Mouse (Mus musculus): ENCODE results near the gene Capn15. TPM values are rescaled to one million over a fixed set of nuclear protein-coding genes. Genes with fewer than 3 reads are reported as not detected.

Gene Capn15
- total RNA-seq, 1 experiment: 18.0 TPM

DNA sequence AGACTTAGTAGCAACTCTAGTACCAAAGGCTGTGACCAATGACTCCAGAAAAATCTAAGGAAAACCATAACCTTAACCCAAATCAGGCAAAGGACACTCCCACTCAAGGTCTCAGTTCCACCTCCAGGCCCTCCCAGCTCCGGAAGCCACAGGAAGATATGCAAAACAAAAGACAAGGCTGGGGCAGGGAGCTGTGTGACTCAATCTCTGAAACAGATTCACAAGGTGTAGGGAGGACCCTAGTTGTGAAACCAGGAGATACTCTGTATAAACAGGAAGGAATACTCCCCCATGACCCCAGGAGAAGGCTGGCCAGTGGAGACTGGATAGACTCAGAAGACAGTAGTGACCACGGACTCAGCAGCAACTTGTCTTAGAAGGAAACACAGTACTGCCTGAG, 22.1 kb upstream of the Capn15 start:
- no peak overlapping the region for H3K9ac ChIP-seq (ENCODE audit: insufficient read depth, low read depth, low read length, poor library complexity, severe bottlenecking)
- H3K4me3 ChIP-seq (ENCODE audit: insufficient read depth in 1 of 2, low read depth in 1 of 2, low read length in 2 of 2, poor library complexity in 1 of 2, severe bottlenecking in 1 of 2): no peak overlapping the region
- no peak overlapping the region for H3K27ac ChIP-seq (ENCODE audit: insufficient read depth, low read depth, low read length, poor library complexity, severe bottlenecking)
- H3K9me3 ChIP-seq (ENCODE audit: control insufficient read depth, insufficient read depth, low read depth, low read length): no peaks in the 10 kb centered on the region
- TF ChIP-seq HCFC1 (IDR thresholded peaks at IDR 0.05; ENCODE audit: borderline replicate concordance, insufficient read depth, low read length): no peak
- TF ChIP-seq MAFK (IDR thresholded peaks at IDR 0.05; ENCODE audit: insufficient read depth, low read depth, low read length): no peak
- TF ChIP-seq ZC3H11A (IDR thresholded peaks at IDR 0.05; ENCODE audit: borderline replicate concordance, low read depth, low read length): no peak
- H3K36me3 ChIP-seq (ENCODE audit: control insufficient read depth, insufficient read depth, low read length, poor library complexity, severe bottlenecking): no peaks in the 10 kb centered on the region; the same call in 1 of the 2 replicates
- in situ Hi-C loops (cut with MboI; ENCODE audit: low sequenced_read_pairs in 2 of 2, unreplicated experiment in 2 of 2): no loop called here
- DNase-seq (ENCODE audit: low read depth, low spot score): no peak
- H3K4me1 ChIP-seq (ENCODE audit: control insufficient read depth in 2 of 2, insufficient read depth in 2 of 2, low read length in 2 of 2, poor library complexity in 1 of 2): peaks cover 0 to 2% of the 10 kb centered on the region in 2 experiments; a peak in 1 of 4 replicates

DNA sequence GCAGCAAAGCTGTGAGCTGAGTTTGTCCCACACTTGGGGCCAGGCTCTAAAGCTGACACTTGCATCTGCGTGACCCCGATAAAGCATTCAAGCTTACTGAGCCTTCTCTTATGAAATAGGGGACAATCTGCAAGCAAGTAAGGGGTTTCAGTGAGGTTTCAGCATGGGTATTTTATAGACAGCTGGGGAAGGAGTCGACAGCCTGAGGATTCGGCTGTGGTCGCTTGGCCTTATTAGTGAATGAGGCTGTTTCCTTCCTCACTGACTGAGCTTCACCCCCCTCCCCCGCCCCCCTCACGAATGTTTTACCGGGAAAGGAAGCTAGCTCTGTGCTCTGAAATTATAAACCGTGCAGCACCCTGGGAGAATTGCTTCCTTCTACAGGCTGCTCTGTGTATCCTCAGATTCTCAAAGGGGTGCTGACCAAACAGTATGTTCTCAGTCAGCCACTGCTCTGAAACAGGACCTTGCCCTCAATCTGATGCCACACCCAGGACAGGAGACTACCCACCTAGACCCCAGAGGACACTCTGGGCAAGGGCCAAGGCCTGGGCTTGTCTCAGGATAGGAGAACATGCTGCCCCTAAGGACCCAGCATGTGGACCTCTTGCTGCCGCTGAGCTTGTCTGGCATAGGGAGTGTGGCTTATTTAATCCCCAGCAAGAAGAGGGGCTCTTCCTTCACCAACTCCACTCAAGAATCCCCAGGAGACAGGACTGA, 20.3 kb upstream of the Capn15 start:
- TF ChIP-seq ZC3H11A (IDR thresholded peaks at IDR 0.05; ENCODE audit: borderline replicate concordance, low read depth, low read length) (no peak), HCFC1 (IDR thresholded peaks at IDR 0.05; ENCODE audit: borderline replicate concordance, insufficient read depth, low read length) (no peak), CHD2 (IDR thresholded peaks at IDR 0.05; ENCODE audit: low read depth, low read length) (no peak), ZNF384 (IDR thresholded peaks at IDR 0.05; ENCODE audit: low read depth, low read length) (no peak), MAFK (IDR thresholded peaks at IDR 0.05; ENCODE audit: insufficient read depth, low read depth, low read length) (no peak)
- in situ Hi-C loops (cut with MboI; ENCODE audit: low sequenced_read_pairs in 2 of 2, unreplicated experiment in 2 of 2): no loop called here
- Histone ChIP-seq H3K9ac (ENCODE audit: insufficient read depth, low read depth, low read length, poor library complexity, severe bottlenecking) (no peak overlapping the region), H3K4me1 (ENCODE audit: control insufficient read depth in 2 of 2, insufficient read depth in 2 of 2, low read length in 2 of 2, poor library complexity in 1 of 2) (peaks cover 0 to 2% of the 10 kb centered on the region in 2 experiments; a peak in 1 of 4 replicates), H3K27ac (ENCODE audit: insufficient read depth, low read depth, low read length, poor library complexity, severe bottlenecking) (no peak overlapping the region), H3K9me3 (ENCODE audit: control insufficient read depth, insufficient read depth, low read depth, low read length) (no peaks in the 10 kb centered on the region), H3K4me3 (ENCODE audit: insufficient read depth in 1 of 2, low read depth in 1 of 2, low read length in 2 of 2, poor library complexity in 1 of 2, severe bottlenecking in 1 of 2) (no peak overlapping the region), H3K36me3 (ENCODE audit: control insufficient read depth, insufficient read depth, low read length, poor library complexity, severe bottlenecking) (no peaks in the 10 kb centered on the region; the same call in 1 of the 2 replicates)
- DNase-seq (ENCODE audit: low read depth, low spot score): no peak

DNA sequence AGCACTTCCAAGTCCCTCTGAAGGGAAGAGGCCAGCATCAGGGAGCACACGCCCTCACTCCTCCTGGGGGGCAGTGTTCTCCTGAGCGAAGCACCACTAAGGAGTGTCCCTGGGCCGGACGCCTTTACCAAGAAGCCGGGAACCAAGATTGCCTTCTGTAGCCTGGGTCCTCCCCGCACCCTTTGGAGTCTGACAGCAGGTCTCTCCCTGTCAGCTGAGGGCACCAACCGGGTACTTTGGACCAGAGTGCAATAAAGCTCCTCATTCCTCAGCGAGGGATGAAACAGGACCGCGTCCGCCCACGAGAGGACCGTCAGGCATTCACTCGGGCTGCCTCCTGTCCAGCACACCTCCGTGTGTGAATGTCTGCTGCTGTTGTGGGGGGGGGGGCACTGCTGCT, 19.1 kb upstream of the Capn15 start:
- in situ Hi-C loops (cut with MboI; ENCODE audit: low sequenced_read_pairs in 2 of 2, unreplicated experiment in 2 of 2): no loop called here
- Histone ChIP-seq H3K9ac (ENCODE audit: insufficient read depth, low read depth, low read length, poor library complexity, severe bottlenecking) (no peak overlapping the region), H3K4me3 (ENCODE audit: insufficient read depth in 1 of 2, low read depth in 1 of 2, low read length in 2 of 2, poor library complexity in 1 of 2, severe bottlenecking in 1 of 2) (no peak overlapping the region), H3K27ac (ENCODE audit: insufficient read depth, low read depth, low read length, poor library complexity, severe bottlenecking) (no peak overlapping the region), H3K4me1 (ENCODE audit: control insufficient read depth in 2 of 2, insufficient read depth in 2 of 2, low read length in 2 of 2, poor library complexity in 1 of 2) (peaks cover 0 to 2% of the 10 kb centered on the region in 2 experiments; a peak in 1 of 4 replicates), H3K36me3 (ENCODE audit: control insufficient read depth, insufficient read depth, low read length, poor library complexity, severe bottlenecking) (no peaks in the 10 kb centered on the region; the same call in 1 of the 2 replicates), H3K9me3 (ENCODE audit: control insufficient read depth, insufficient read depth, low read depth, low read length) (no peaks in the 10 kb centered on the region)
- DNase-seq (ENCODE audit: low read depth, low spot score): no peak
- TF ChIP-seq ZNF384 (IDR thresholded peaks at IDR 0.05; ENCODE audit: low read depth, low read length): no peak
- no peak for TF ChIP-seq HCFC1 (IDR thresholded peaks at IDR 0.05; ENCODE audit: borderline replicate concordance, insufficient read depth, low read length)
- TF ChIP-seq ZC3H11A (IDR thresholded peaks at IDR 0.05; ENCODE audit: borderline replicate concordance, low read depth, low read length): no peak
- TF ChIP-seq CHD2 (IDR thresholded peaks at IDR 0.05; ENCODE audit: low read depth, low read length): no peak

DNA sequence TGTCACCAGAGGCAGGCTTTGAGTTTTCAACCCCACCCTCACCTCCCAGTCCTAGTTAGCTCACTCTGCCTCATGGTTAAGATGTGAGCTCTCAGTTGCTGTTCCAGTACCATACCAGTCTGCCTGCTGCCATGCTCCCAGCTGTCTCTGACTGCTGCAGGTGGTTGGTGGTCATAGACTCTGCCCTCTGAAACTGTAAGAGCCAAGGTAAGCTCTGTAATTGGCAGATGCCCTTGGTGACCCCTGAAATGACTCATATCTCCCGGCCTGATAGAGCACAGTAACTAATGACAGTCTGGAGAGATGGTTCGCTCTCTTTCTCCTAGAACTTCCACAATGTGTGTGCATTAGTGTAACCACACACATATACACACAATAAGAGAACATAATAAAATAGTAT, 18.3 kb upstream of the Capn15 start:
- Histone ChIP-seq H3K4me3 (ENCODE audit: insufficient read depth in 1 of 2, low read depth in 1 of 2, low read length in 2 of 2, poor library complexity in 1 of 2, severe bottlenecking in 1 of 2) (no peak overlapping the region), H3K36me3 (ENCODE audit: control insufficient read depth, insufficient read depth, low read length, poor library complexity, severe bottlenecking) (no peaks in the 10 kb centered on the region; the same call in 1 of the 2 replicates), H3K9ac (ENCODE audit: insufficient read depth, low read depth, low read length, poor library complexity, severe bottlenecking) (no peak overlapping the region), H3K9me3 (ENCODE audit: control insufficient read depth, insufficient read depth, low read depth, low read length) (no peaks in the 10 kb centered on the region), H3K4me1 (ENCODE audit: control insufficient read depth in 2 of 2, insufficient read depth in 2 of 2, low read length in 2 of 2, poor library complexity in 1 of 2) (peaks cover 0 to 2% of the 10 kb centered on the region in 2 experiments; a peak in 1 of 4 replicates), H3K27ac (ENCODE audit: insufficient read depth, low read depth, low read length, poor library complexity, severe bottlenecking) (no peak overlapping the region)
- in situ Hi-C loops (cut with MboI; ENCODE audit: low sequenced_read_pairs in 2 of 2, unreplicated experiment in 2 of 2): no loop called here
- no peak for TF ChIP-seq MAFK (IDR thresholded peaks at IDR 0.05; ENCODE audit: insufficient read depth, low read depth, low read length)
- no peak for TF ChIP-seq ZC3H11A (IDR thresholded peaks at IDR 0.05; ENCODE audit: borderline replicate concordance, low read depth, low read length)
- no peak for TF ChIP-seq CHD2 (IDR thresholded peaks at IDR 0.05; ENCODE audit: low read depth, low read length)
- TF ChIP-seq HCFC1 (IDR thresholded peaks at IDR 0.05; ENCODE audit: borderline replicate concordance, insufficient read depth, low read length): no peak
- no peak for TF ChIP-seq ZNF384 (IDR thresholded peaks at IDR 0.05; ENCODE audit: low read depth, low read length)
- no peak for DNase-seq (ENCODE audit: low read depth, low spot score)
